Mouse (Mus musculus) C2C12 (cell line): ENCODE data around the gene Nol4l. TPM values are rescaled to one million over a fixed set of nuclear protein-coding genes. Genes with fewer than 3 reads are reported as not detected.

Experiments
- H3K27me3 ChIP-seq: one replicate; pipeline ENCODE4 v1.6.1; 2011; ENCODE audit not compliant: control insufficient read depth, insufficient read depth, insufficient read length
- H3K36me3 ChIP-seq: one replicate; pipeline ENCODE4 v1.6.1; 2011; ENCODE audit not compliant: control insufficient read depth, insufficient read depth
- H3K4me3 ChIP-seq: one replicate; pipeline ENCODE4 v1.5.1; 2011; ENCODE audit warnings: mild to moderate bottlenecking, control low read depth; ENCODE audit not compliant: poor library complexity, insufficient read depth, severe bottlenecking
- H3K79me2 ChIP-seq: one replicate; pipeline ENCODE4 v1.6.1; 2011; ENCODE audit not compliant: control insufficient read depth, insufficient read depth
- H3K79me3 ChIP-seq: one replicate; pipeline ENCODE4 v1.6.1; 2011; ENCODE audit warnings: low read depth, control low read depth
- H3ac ChIP-seq: one replicate; pipeline ENCODE3; 2011; ENCODE audit warnings: low read depth; ENCODE audit not compliant: control insufficient read depth, insufficient read length
- CEBPB ChIP-seq: IDR thresholded peaks from one replicate; pipeline ENCODE4 v1.6.1; 2011; ENCODE audit warnings: low read depth, mild to moderate bottlenecking, control low read depth, moderate library complexity
- CTCF ChIP-seq: IDR thresholded peaks from one replicate; pipeline ENCODE4 v1.5.1; 2011; ENCODE audit not compliant: control insufficient read depth, insufficient read depth, insufficient read length
- FOSL1 ChIP-seq: IDR thresholded peaks from one replicate; pipeline ENCODE4 v1.8.0; 2011; ENCODE audit warnings: mild to moderate bottlenecking, low read length; ENCODE audit not compliant: poor library complexity, insufficient read depth, severe bottlenecking
- MAX ChIP-seq: IDR thresholded peaks from one replicate; pipeline ENCODE4 v1.6.1; 2011; ENCODE audit warnings: mild to moderate bottlenecking, control low read depth
- MYOD1 ChIP-seq: IDR thresholded peaks from one replicate; pipeline ENCODE4 v1.6.1; 2011; ENCODE audit warnings: low read depth; ENCODE audit not compliant: control insufficient read depth, insufficient read length
- MYOG ChIP-seq: IDR thresholded peaks from one replicate; pipeline ENCODE4 v1.6.1; 2011; ENCODE audit not compliant: control insufficient read depth, insufficient read length; ENCODE audit errors: extremely low read depth
- USF1 ChIP-seq: IDR thresholded peaks from one replicate; pipeline ENCODE4 v1.6.1; 2011; ENCODE audit warnings: low read depth, mild to moderate bottlenecking, control low read depth, moderate library complexity
- polyA plus RNA-seq: library from polyadenylated mRNA; unstranded; fragments of >200 nt; fragmentation: generic; extraction: Trizol; gene quantifications from one replicate; pipeline ENCODE4 v1.2.1, GENCODE M21; 2012; ENCODE audit warnings: missing spikeins

The Nol4l gene
- polyA plus RNA-seq, 1 experiment = 0.42 TPM

DNA sequence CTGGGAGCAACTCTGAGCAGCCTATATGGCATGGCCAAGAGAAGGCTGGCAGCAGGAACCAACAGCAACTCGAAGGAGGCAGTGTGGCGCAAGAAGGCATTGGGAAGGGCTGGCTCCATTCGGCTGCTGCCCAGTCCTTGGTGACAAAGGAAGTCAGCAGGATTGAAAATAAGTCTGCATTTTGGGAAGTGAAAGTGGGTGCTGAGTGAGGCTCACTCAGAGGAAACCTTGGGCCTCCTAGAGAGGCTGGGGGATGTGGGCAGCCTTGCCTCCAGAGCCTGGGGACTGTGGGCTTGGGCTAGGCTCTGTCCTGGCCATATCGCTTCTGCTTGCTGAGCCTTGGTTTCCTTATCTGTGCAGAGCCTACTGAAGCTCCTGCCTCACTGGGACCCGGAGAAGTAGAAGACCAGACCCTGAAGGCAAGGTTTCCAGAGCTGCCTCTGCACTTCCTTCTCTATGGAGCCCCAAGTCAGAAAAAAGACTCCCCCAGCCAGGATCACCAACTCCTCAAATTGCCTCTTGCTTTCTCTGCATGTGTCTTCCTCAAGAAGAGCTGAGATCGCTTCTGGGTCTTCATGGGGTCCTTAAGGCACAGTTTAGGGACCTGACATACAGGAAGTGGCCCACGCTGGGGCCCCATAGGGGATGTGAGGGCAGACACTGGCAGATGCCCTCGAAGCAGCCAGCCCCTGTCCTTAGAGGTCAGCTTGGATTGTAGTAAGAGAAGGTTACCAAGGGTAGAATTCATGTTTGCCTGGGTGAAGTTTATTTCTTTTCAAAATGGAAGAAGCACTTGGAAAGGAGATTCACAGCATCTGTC, 14.3 kb upstream of the Nol4l start:
- TF ChIP-seq CTCF = no peak
- no peak for TF ChIP-seq USF1
- TF ChIP-seq FOSL1 = no peak
- no peak for TF ChIP-seq MAX
- TF ChIP-seq CEBPB = peak; percentile 32
- no peak for TF ChIP-seq MYOG
- TF ChIP-seq MYOD1 = no peak

DNA sequence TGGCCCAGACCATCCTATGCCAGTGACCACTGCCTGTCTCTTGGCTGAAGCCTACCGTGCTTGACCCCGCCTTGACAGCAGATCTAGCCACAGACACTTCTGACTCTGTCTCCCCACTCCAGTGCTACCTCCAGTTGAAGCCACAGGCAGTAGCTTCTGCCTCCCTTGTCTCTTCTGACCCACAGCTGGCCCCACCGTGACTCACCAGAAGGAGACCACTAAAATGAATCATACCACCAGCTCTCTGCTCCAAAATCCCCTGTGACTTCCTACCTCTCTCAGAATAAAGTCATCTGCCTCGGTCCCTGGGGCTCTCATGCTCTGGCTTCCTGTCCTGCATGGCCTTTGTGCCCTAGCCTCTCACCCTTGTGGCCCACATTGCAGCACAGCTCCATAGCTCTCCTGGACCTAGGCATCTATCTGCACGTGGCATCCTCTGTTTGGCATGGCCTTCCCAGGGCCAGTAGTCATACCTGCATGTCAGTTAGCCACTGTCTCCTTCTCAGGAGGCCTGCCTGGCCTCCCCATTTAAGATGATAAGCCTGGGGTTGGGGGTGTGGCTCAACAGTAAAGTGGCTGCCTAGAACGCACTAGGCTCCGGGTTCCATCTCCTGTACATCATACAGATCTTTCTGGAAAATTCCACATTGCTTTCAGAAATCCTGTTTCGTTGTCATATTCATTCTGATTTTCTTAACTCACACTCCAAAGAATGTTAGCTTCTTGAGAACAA, 13.3 kb upstream of the Nol4l start:
- H3K4me3 ChIP-seq = no peak overlapping the region

More for the DNA sequence above, 14.3 kb upstream of the Nol4l start:
- H3K79me2 ChIP-seq = no peaks in the 10 kb centered on the region
- no peak overlapping the region for H3K4me3 ChIP-seq
- H3K79me3 ChIP-seq = no peaks in the 10 kb centered on the region
- no peaks in the 10 kb centered on the region for H3K36me3 ChIP-seq
- no peaks in the 10 kb centered on the region for H3K27me3 ChIP-seq
- H3ac ChIP-seq = no peak overlapping the region

DNA sequence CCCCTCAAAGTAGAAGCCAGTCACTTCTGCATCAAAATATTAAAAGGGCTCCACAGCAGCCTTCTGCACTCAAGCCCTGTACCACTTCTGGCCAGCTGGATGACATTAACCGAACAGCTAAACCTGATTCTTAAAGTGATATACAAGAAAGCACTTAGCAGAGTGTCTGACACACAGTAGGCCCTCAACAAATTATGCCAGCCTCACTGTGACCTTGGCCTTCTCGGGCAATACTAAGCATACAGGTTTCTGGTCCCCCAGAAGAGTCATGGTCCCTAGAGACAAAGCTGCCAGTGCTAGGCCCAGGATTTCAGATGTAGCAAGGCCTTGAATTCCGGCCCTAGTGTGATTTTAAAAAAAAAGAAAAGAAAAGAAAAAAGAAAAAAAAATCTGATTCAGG, 9.1 kb upstream of the Nol4l start:
- Histone ChIP-seq H3ac (no peak overlapping the region), H3K27me3 (no peaks in the 10 kb centered on the region), H3K79me3 (no peaks in the 10 kb centered on the region), H3K79me2 (no peaks in the 10 kb centered on the region), H3K4me3 (no peak overlapping the region), H3K36me3 (no peaks in the 10 kb centered on the region)
- TF ChIP-seq USF1 (no peak), MYOG (no peak), CEBPB (no peak), MYOD1 (no peak), FOSL1 (no peak), MAX (no peak), CTCF (no peak)

More for the DNA sequence above, 13.3 kb upstream of the Nol4l start:
- Histone ChIP-seq H3K79me3 (no peaks in the 10 kb centered on the region), H3K36me3 (no peaks in the 10 kb centered on the region), H3ac (no peak overlapping the region), H3K79me2 (no peaks in the 10 kb centered on the region), H3K27me3 (no peaks in the 10 kb centered on the region)
- TF ChIP-seq USF1 (peak; percentile 26), MYOD1 (peak; percentile 83), CTCF (no peak), FOSL1 (peak; percentile 92), MAX (peak; percentile 96), CEBPB (peak; percentile 2), MYOG (no peak)

DNA sequence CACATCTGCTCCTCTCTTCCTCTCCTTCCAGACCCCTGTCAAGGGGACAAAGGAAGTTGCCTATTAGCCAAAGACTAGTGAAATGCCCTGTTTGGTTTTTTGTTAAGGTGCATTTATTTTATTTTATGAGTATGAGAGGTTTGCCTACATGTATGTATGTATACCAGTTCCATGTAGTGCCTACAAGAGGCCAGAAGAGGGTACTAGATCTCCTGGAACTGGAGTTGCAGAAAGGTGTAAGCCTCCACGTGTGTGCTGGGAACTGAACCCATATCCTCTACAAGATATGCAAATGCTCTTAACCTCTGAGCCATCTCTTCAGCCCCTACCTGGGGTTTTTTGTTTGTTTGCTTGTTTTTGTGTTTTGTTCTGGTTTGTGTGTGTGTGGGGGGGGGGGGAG, 4.2 kb upstream of the Nol4l start:
- no peaks in the 10 kb centered on the region for H3K79me2 ChIP-seq
- no peak overlapping the region for H3ac ChIP-seq
- no peak for TF ChIP-seq MYOG
- TF ChIP-seq USF1 = no peak
- TF ChIP-seq MYOD1 = no peak
- TF ChIP-seq CEBPB = no peak
- TF ChIP-seq MAX = no peak
- TF ChIP-seq FOSL1 = no peak
- H3K27me3 ChIP-seq = peaks cover 18% of the 10 kb centered on the region
- H3K36me3 ChIP-seq = no peaks in the 10 kb centered on the region
- H3K4me3 ChIP-seq = no peak overlapping the region
- H3K79me3 ChIP-seq = no peaks in the 10 kb centered on the region

DNA sequence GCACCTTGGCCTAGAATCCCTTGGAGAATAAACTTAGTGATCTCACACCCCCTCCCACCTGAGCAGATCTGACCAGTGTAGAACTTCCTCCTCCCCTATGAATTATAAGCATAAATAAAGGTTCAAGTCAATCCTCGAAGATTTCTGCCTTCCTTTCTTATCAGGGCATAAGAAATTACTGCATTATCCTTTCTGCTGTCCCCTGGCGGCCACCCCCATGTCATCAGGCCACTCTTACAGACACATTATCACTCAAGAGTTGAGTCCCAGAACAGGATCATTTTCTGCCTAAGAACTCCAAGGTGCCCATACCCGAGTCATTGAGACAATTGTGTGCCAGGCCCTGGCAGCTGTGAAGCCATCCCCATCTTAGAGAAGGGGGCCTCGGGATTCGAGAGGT, 1.2 kb upstream of the Nol4l start:
- H3K27me3 ChIP-seq = peaks cover 43% of the 10 kb centered on the region
- TF ChIP-seq MYOG = no peak
- no peak for TF ChIP-seq USF1
- TF ChIP-seq CTCF = no peak
- TF ChIP-seq CEBPB = no peak
- no peak for TF ChIP-seq MAX
- no peak for TF ChIP-seq FOSL1
- no peak for TF ChIP-seq MYOD1
- no peak overlapping the region for H3K4me3 ChIP-seq
- H3K79me3 ChIP-seq = no peaks in the 10 kb centered on the region
- H3K79me2 ChIP-seq = no peaks in the 10 kb centered on the region
- no peaks in the 10 kb centered on the region for H3K36me3 ChIP-seq
- H3ac ChIP-seq = no peak overlapping the region
